Mouse (Mus musculus): ENCODE measurements at regions not wholly inside any gene's neighbourhood (a gene's known extent, or its start where the extent isn't known, plus 50 kb on each side); places are given as distances from the start of the nearest gene placed in this dataset.

DNA sequence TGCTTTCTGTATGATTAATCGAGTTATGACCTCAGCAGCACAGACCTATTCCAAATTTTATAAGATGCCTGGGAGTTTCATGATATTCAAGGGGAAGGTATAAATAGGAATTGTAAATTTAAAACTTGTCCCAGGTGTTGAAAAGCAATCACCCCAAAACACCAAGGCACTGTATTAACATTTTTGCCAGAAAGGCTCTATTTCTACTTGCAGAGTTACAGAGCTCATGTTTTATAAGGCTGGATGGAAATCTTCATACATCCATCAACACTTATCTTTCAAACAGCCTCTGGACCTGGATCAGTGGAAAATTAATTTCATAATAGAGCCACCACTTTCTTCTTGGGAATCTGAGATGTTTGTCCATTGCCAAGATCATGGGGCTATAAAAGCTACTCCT, 96.6 kb downstream of the Rab11fip2 start:
- no peaks in the 10 kb centered on the region for H3K4me1 ChIP-seq (ENCODE audit: control insufficient read depth in 1 of 2, insufficient read depth in 2 of 2)
- H3K27ac ChIP-seq (ENCODE audit: insufficient read depth, low read depth), result no peak overlapping the region
- no peak for TF ChIP-seq RAD21 (IDR thresholded peaks at IDR 0.05; ENCODE audit: low read depth, low read length)
- TF ChIP-seq ELF1 (IDR thresholded peaks at IDR 0.05; ENCODE audit: low read depth, low read length), result no peak
- TF ChIP-seq NELFE (IDR thresholded peaks at IDR 0.05; ENCODE audit: low read depth, low read length), result no peak
- no peak for TF ChIP-seq MXI1 (IDR thresholded peaks at IDR 0.05; ENCODE audit: low read depth, low read length)
- no peak for TF ChIP-seq ZMIZ1 (IDR thresholded peaks at IDR 0.05; ENCODE audit: low read depth, low read length)
- no peak for TF ChIP-seq MAFK (IDR thresholded peaks at IDR 0.05; ENCODE audit: insufficient replicate concordance, low read length)
- no peak for TF ChIP-seq POLR2A (IDR thresholded peaks at IDR 0.05; ENCODE audit: low read depth, low read length)
- no peaks in the 10 kb centered on the region for H3K27me3 ChIP-seq (replicated peaks)
- in situ Hi-C loops (cut with MboI; ENCODE audit: low pct_ligation_motif_present, low pct_unique_long_range_greater_than_20kb, low sequenced_read_pairs), result no loop called here
- H3K79me2 ChIP-seq (replicated peaks; ENCODE audit: control insufficient read depth, extremely low read depth, insufficient read depth, poor library complexity, severe bottlenecking), result no peaks in the 10 kb centered on the region
- no peaks in the 10 kb centered on the region for H3K36me3 ChIP-seq (replicated peaks in 1 of 2; ENCODE audit: control insufficient read depth in 1 of 2, insufficient read depth in 1 of 2, low read length in 1 of 2)
- no peak for DNase-seq (ENCODE audit: extremely low read depth)
- dilution Hi-C loops (cut with MboI; ENCODE audit: extremely low pct_ligation_motif_present, extremely low pct_unique_long_range_greater_than_20kb, low sequenced_read_pairs), result no loop called here
- no peak overlapping the region for H3K4me2 ChIP-seq (ENCODE audit: insufficient read depth, low read depth, poor library complexity, severe bottlenecking)
- no peak overlapping the region for H3K9ac ChIP-seq (ENCODE audit: insufficient read depth, low read depth)
- H3K4me3 ChIP-seq (replicated peaks in 1 of 3; ENCODE audit: low read depth in 2 of 3, low read length in 2 of 3, poor library complexity in 1 of 3), result no peak overlapping the region
- H3K9me3 ChIP-seq (replicated peaks; ENCODE audit: low read length), result no peaks in the 10 kb centered on the region

DNA sequence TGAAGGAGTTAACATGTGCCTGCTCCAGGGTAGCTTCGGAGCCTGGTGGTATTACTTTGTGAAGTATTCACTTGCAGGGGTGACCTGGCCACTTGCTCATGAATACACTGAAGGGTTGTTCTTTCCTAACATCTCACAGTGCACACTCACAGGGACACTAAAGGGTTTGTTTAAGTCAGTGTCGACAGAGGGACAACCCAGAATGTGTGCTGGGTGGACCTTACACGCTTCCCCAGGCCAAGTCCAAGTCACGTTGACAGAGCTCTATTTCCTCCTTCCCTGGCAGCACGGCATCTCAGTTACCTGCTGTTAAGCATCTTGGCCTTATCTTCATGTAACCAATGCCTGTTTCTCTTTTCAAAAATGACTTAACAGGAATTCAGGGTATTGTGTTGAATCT, 92.8 kb downstream of the Rab11fip2 start:
- Histone ChIP-seq H3K4me1 (ENCODE audit: control insufficient read depth in 1 of 2, insufficient read depth in 2 of 2) (no peaks in the 10 kb centered on the region), H3K4me3 (replicated peaks in 1 of 3; ENCODE audit: low read depth in 2 of 3, low read length in 2 of 3, poor library complexity in 1 of 3) (no peak overlapping the region), H3K9me3 (replicated peaks; ENCODE audit: low read length) (no peaks in the 10 kb centered on the region), H3K4me2 (ENCODE audit: insufficient read depth, low read depth, poor library complexity, severe bottlenecking) (no peak overlapping the region), H3K36me3 (replicated peaks in 1 of 2; ENCODE audit: control insufficient read depth in 1 of 2, insufficient read depth in 1 of 2, low read length in 1 of 2) (no peaks in the 10 kb centered on the region), H3K9ac (ENCODE audit: insufficient read depth, low read depth) (no peak overlapping the region), H3K79me2 (replicated peaks; ENCODE audit: control insufficient read depth, extremely low read depth, insufficient read depth, poor library complexity, severe bottlenecking) (no peaks in the 10 kb centered on the region), H3K27ac (ENCODE audit: insufficient read depth, low read depth) (no peak overlapping the region), H3K27me3 (replicated peaks) (no peaks in the 10 kb centered on the region)
- in situ Hi-C loops (cut with MboI; ENCODE audit: low pct_ligation_motif_present, low pct_unique_long_range_greater_than_20kb, low sequenced_read_pairs), result no loop called here
- dilution Hi-C loops (cut with MboI; ENCODE audit: extremely low pct_ligation_motif_present, extremely low pct_unique_long_range_greater_than_20kb, low sequenced_read_pairs), result no loop called here
- no peak for TF ChIP-seq CHD2 (IDR thresholded peaks at IDR 0.05; ENCODE audit: low read length)
- TF ChIP-seq USF2 (conservative IDR thresholded peaks at IDR 0.05; ENCODE audit: low read depth, low read length), result no peak
- TF ChIP-seq NRF1 (IDR thresholded peaks at IDR 0.05; ENCODE audit: low read depth, low read length), result no peak
- no peak for TF ChIP-seq ZMIZ1 (IDR thresholded peaks at IDR 0.05; ENCODE audit: low read depth, low read length)
- no peak for TF ChIP-seq SMC3 (IDR thresholded peaks at IDR 0.05; ENCODE audit: low read depth, low read length)
- TF ChIP-seq ETS1 (conservative IDR thresholded peaks at IDR 0.05; ENCODE audit: low read depth, low read length), result no peak
- no peak for TF ChIP-seq GABPA (IDR thresholded peaks at IDR 0.05; ENCODE audit: insufficient replicate concordance, low read depth, low read length)
- TF ChIP-seq JUN (IDR thresholded peaks at IDR 0.05; ENCODE audit: insufficient read depth, low read depth, low read length), result no peak
- no peak for DNase-seq (ENCODE audit: extremely low read depth)
